Mouse (Mus musculus): ENCODE results near the gene Macrod1.

Macrod1 gene

GRCm38 (mm10) chr19:7195900-7196728 lies 139.5 kb downstream of the Macrod1 start:
- in situ Hi-C loops (cut with MboI, MseI): loop anchor here (5.0 kb wide), 1 partner anchor 129 kb away; no protein-coding TSS in a partner anchor

DNA sequence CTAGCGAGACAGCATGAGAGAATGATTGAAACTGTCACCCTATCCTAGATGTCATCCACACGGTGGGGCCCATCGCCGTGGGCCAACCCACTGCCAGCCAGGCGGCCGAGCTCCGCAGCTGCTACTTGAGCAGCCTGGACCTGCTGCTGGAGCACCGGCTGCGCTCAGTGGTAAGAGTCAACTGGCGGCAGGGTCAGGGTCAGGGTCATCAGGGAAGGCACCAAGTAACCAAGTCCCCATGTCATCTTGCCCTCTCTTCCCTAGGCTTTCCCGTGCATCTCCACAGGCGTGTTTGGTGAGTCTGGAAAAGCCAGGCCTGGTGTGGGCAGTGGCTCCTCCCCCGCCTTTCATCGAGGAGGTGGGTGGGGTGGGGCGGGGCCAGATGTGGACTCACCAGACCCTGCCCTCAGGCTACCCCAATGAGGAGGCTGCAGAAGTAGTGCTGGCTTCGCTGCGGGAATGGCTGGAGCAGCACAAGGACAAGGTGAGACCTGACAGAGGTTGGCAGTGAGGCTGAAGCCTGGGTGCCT lies 140.2 kb downstream of the Macrod1 start:
- in situ Hi-C loops (cut with MboI, MseI): loop anchor here (5.0 kb wide), 1 partner anchor 130 kb away; no protein-coding TSS in a partner anchor

DNA sequence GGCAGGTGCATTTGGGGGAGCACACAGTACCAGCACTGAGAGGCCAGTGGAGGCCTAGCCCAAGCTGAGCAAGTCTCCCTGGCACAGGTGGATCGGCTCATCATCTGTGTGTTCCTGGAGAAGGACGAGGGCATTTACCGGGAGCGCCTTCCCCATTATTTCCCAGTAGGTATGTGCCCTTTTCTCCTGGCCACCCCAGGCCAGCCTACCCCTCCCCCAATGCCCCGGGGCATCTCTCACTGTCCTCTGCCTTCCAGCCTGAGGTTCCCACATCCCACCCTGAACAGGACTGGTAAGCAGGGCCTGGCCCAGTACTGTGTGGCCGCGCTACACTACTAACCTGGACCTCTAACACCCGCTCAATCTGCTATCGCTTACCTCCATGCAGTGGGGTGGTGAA lies 140.8 kb downstream of the Macrod1 start:
- in situ Hi-C loops (cut with MboI, MseI): loop anchor here (5.0 kb wide), 1 partner anchor 130 kb away; no protein-coding TSS in a partner anchor

- in situ Hi-C loops (cut with MboI, MseI): loop anchor here (5.0 kb wide), 1 partner anchor 132 kb away; no protein-coding TSS in a partner anchor
Observed at GRCm38 (mm10) chr19:7199089-7199488, 142.5 kb downstream of the Macrod1 start.

DNA sequence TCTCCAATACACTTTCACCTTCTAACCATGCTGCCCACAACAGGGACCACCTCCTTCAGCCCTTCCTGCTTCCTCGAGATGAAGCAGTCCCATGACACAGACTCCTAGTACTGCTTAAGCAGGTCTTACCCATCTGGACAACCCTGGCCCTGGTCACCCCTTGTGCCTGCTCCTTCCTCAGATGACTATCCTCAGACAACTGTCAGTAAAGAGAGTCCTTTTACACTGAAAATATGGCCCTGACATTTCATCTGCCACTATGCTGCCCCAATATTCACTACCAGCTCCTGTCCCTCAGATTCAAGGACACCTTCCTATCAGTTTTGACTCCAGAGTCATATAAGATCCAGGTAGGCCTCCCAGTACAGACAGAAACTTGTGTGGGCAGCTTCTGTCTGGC lies 143.8 kb downstream of the Macrod1 start:
- in situ Hi-C loops (cut with MboI, MseI): no loop called here

GRCm38 (mm10) chr19:7204898-7205297 lies 148.3 kb downstream of the Macrod1 start:
- in situ Hi-C loops (cut with MboI, MseI): no loop called here

DNA sequence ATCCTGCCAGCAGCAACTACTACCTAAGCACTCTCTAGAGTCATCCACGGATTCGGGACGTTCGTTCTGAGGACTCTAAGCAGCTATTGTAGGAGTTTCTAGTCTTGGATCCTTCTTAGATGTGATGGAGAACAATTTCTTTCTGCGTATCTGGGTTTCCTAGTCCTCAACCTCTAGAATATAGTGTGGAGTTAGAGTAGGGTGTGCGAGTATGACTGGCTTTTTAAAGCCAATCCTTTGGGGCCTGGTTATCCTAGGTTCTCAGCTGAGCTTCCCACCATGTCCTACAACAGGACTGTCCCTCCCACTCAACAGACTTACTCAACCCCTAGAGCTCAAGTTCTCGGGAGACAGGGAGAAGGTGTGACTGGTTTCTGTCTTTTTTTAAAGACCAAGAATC lies 148.7 kb downstream of the Macrod1 start:
- in situ Hi-C loops (cut with MboI, MseI): no loop called here

DNA sequence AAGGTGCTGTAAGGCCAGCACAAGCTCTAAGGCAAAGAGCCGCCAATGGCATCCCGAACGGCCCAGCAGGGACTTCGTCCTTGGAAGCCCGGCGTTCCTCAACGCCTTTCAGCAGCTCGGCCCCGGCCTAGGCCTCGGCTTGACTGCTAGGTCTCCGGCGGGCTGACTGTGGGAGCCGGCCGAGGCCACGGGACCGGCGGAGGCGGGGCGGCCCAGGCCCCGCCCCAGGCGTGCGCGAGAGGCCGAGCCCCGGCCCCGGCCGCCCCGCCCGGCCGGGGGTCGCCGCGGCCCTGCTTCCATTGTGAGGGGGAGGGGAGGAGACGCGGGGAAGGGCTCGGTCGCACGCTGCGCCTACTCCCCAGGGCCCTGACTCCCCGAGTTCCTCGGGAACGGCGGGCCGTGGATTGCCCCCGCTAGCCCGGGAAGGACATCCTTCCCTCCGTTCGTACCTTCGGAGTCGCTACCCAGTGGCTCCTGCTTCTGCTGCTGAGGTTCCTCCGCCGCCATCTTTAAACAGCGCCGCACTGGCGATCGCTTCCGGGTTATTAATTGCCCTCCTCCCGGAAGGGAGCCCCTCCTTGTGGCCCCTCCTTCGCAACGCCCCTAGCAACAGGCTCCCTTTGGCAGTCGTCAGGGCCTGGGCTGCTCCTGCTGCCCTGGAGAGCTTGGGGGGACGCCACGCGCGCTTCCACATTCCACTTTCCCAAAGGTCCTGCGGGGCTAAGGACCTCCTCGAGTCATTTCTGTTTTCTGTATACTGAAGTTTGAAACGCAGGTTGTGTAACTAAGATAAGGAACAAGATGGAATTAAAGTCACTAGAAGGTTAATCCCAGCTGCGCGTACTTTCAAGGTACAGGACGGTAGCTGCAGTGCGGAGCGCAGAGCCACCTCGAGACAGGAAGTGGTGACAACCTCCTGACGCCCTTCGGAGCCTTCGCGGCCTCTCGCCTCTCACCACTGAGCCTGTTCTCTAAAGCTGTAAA lies 149.4 kb downstream of the Macrod1 start, which contains the start of gene Otub1:
Gene Otub1 (minus strand): TSS at position 564 of the 984 bp plus-strand sequence.
- in situ Hi-C loops (cut with MboI, MseI): no loop called here

GRCm38 (mm10) chr19:7209907-7210646 lies 153.5 kb downstream of the Macrod1 start:
- in situ Hi-C loops (cut with MboI, MseI): loop anchor here (10.0 kb wide), 1 partner anchor 1125 kb away; the partner anchor contains the start of genes Cdca5, Gm28374, Tmem262 and Zfpl1

DNA sequence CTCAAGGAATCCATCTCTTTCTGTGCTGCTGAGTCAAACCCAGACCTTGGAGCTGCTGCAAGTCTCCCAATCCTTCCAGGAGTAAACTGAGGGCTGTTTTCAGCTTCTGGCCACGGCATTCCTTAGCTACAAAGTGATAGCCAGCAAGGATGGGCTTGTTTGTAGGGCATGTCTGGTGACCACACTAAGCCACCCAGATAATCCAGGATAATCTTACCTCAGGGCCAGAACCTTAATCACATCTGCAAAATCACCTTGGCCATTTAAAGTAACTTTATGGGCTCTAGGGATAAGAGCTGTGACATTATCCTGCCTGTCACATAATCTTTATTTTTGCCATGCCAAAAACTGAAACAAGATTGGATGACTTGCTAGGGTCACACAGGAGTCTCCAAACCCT lies 155.6 kb downstream of the Macrod1 start:
- in situ Hi-C loops (cut with MboI, MseI): loop anchor here (10.0 kb wide), 1 partner anchor 1127 kb away; the partner anchor contains the start of genes Cdca5, Gm28374, Tmem262 and Zfpl1

DNA sequence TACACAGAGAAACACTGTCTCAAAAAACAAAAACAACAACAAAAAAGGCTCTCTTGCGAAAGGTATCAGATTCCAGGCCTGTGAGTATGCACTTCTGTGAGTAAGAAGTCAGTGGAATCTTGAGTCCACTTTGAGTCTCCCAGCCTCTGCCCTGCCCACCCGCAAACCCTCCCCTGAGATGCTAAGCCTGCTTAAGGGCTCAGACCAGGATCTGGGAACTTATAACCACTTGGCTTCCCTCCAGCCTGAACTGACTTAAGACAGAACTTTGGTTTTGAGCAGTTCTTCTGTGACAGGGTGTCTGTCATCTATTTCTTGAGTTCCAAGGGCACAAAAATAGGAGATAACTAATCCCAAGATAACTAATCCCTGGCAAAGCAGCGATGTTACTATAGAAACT lies 156.4 kb downstream of the Macrod1 start:
- in situ Hi-C loops (cut with MboI, MseI): loop anchor here (10.0 kb wide), 1 partner anchor 1128 kb away; the partner anchor contains the start of genes Cdca5, Gm28374, Tmem262 and Zfpl1

DNA sequence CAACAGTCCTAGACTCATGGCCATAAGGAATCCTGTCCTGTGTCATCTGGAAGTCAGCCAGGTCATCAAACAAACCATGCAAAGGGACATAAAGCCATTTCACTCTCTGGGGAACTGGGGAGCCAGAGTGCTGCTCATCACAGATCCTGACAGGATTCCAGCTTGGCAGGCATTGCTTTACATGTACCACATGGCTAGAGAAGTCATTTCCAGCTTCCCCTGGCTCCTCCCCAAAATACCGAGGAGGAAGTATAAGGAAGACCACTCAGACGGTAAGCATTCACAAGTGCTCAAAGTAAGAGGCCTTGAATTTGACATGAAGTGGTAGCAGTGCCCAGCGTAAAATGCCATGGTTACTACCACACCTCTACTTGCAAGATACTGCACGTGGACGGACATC lies 157.9 kb downstream of the Macrod1 start:
- in situ Hi-C loops (cut with MboI, MseI): loop anchor here (10.0 kb wide), 1 partner anchor 1130 kb away; the partner anchor contains the start of genes Cdca5, Gm28374, Tmem262 and Zfpl1

GRCm38 (mm10) chr19:7217162-7217925 lies 160.7 kb downstream of the Macrod1 start, which contains the start of gene Cox8a:
Gene Cox8a (minus strand): TSS chr19:7217616.
- in situ Hi-C loops (cut with MboI, MseI): loop anchor here (10.0 kb wide), 1 partner anchor 1133 kb away; the partner anchor contains the start of genes Cdca5, Gm28374, Tmem262 and Zfpl1

DNA sequence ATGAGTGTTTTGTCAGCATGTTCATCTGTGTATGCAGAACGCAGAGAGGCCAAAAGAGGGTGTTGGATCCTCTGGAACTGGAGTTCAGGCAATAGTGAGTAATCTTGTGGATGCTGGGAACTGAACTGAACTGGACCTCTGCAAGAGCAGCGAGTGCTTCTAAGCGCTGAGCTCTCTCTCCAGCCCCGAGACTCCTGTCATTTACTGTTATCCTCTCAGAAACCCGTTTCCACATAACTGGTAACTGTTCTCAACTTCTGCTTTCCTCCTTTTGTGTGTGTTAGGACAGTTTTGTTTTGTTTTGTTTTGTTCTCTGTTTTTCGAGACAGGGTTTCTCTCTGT lies 161.3 kb downstream of the Macrod1 start:
- in situ Hi-C loops (cut with MboI, MseI): loop anchor here (10.0 kb wide), 1 partner anchor 1133 kb away; the partner anchor contains the start of genes Cdca5, Gm28374, Tmem262 and Zfpl1

DNA sequence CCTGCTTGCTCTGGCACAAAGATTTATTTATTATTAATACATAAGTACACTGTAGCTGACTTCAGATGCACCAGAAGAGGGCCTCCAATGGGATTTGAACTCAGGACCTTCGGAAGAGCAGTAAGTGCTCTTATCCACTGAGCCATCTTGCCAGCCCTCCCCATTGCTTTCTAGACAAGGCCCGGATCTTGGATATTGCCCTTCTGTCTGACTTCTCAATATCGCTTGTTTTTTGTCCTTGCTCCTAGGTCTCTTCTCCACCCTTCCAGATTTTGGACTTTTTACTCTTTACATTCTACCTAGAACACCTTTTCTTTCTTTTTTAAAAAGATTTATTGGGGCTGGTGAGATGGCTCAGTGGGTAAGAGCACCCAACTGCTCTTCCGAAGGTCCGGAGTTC lies 162.1 kb downstream of the Macrod1 start:
- in situ Hi-C loops (cut with MboI, MseI): loop anchor here (10.0 kb wide), 1 partner anchor 1134 kb away; the partner anchor contains the start of genes Cdca5, Gm28374, Tmem262 and Zfpl1

DNA sequence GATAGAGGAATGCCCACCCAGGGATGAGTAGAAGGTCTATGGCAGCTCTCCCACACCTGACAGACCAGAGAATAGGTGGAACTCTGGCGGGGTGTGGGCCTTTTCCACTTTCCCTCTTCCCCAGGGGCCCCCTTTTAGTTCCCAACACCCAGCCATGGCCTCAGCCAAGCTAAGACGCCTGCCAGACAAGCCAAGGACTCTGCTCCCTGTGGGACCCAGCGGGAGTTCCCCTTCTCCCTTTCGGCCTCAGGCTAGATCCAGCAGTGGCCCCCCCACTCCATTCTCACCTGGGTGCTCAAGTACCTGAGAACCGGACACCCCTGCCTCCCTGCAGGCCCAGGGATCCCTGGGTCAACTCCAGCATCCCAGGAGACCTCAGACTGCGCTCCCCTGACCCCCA lies 165.6 kb downstream of the Macrod1 start:
- in situ Hi-C loops (cut with MboI, MseI): no loop called here

GRCm38 (mm10) chr19:7223488-7223887 lies 166.9 kb downstream of the Macrod1 start:
- in situ Hi-C loops (cut with MboI, MseI): no loop called here

DNA sequence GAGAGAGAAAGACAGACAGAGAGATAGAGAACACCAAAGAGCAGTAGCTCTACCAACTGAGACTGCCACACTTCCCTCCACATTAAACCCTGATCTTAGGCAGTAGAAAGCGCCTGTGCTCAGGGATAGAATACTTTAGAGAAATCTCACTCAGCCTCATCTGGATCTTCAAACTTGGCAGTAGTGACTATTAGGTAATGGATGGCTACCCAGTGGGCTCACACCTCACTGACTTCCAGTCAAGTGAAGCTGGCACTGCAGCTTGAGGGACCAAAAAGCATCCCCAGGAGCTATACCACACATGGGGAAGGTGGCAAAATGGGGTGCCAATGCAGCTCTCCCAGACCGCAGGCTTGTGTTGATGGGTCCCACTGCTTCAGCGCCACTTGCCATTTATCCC lies 167.6 kb downstream of the Macrod1 start:
- in situ Hi-C loops (cut with MboI, MseI): no loop called here

DNA sequence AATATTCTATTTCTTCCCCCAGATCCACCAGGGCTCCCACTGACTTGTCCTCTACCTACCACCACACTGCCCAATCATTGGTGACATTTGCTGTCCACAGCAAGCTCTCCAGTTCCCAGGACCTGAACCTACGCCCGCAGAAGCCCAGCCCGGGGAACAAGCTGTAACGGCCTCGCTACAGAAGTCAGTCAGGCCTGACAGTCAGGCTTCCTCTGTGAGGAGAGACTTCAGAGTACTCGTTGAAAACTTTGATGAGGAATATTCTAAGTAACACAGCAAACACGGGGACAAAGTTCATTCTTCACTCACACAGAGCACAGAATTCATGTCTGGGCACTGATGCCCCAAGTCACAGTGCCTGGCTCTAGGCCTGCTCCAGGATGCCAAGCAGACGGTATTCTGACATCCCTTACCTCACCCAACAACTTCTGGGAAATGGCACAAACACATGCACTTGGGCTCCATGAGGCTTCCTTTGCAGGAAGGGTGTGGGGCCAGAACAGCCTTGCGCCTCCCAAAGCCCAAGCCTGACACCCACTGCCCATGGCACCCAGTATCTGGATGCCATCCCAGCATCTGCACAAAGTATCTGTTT lies 168.6 kb downstream of the Macrod1 start:
- in situ Hi-C loops (cut with MboI, MseI): no loop called here
